Mouse (Mus musculus): Measurements from ENCODE around the gene Olfr543.
A peak's percentile ranks its signal among the peaks of the same experiment; 100 is the strongest.

Gene Olfr543

DNA sequence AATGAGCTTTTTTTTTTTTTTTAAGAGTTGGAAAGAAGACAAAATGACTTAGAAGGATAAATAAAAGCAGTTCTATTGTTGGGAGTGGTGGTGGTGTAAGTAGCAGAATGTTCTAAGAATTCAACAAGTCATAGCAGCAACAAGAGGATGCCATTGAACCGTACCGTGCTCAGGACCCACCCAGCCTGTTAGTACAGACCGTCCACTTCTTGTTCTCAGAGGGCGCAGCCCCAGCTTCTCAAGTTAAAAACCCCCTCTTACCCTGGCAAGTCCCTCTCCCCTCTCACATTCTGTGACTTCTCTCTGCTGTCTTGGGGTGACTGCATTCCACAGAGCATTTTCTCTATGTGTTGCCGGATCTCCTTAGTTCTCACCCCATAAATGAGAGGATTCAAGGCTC is 4.9 kb downstream of the Olfr543 start:
- DNase-seq (ENCODE audit: low spot score in 2 of 2) = no peak

DNA sequence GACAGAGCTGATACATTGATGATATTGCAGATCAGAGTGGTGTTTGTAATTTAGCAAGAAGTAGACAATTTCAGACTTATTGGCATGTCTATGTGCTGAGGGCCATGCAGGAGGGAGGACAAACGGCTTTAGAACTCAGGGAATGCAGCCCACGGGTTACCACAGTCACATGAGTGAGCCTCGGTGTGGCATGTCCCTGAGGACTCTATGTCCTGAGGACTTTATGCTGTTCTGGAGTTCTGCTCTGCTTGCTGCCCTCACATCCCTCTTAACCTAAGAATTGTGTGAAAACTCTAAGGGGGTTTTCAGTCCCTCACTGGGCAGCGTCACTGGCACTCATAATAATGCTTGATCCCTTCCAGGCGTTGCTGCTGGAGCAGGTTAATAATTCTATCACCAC is 8.8 kb downstream of the Olfr543 start:
- DNase-seq (ENCODE audit: low spot score in 2 of 2) = no peak

DNA sequence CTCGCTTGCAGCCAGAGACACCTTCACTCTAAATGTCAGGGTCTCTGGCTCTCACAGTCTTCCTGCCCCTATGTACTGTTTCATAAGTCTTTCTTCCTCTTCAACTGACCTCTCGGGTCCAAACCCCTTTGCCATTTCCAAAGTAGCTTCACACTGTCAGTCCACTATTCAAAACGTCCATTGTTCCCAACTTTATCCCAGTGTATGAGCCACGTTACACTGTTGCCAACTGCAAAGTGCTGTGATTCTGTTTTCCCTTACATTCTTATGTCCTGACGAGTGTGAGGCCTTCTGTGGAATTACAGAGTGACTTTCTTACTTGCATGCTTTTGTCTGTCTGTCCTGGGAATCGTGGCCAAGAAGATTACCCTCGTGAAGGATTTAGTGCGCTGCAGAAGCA is 13.9 kb downstream of the Olfr543 start:
- DNase-seq (ENCODE audit: low spot score in 2 of 2) = no peak

DNA sequence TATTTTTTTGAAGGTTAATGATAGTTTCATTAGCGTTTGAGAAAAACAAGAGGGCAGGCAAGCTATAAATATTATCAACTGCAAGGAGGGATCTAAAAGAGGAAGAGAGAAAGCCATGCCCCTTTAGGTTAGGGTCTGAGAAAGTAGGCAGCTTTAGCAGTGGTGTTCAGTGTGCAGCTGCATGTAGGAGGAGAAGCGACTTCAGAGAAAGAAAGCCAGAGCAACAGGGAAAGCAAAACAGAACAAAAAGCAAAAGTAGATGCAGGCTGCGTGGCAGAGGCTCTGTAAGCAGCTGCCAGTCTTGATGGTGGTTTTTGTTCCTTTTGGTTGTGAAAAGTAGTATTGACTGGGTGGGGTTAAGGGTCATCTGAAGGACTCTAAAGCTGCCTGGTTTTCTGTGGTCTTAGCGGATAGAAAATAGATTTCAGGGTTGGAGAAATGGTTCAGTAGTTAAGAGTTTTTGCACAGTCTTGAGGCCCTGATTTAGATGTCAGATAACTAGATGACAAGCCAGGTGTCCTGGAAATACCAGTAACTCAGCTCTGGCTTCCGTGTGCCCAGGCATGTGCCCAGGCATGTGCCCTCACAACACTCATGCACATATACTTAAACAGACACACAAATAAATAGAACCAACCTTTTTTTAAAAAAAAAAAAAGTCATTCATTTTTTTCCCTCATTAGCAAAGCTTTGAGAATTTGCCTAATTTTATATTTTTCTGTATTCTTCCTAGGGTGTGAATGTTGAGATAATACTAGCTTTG is 22.7 kb downstream of the Olfr543 start:
- DNase-seq (ENCODE audit: low spot score in 2 of 2) = no peak

DNA sequence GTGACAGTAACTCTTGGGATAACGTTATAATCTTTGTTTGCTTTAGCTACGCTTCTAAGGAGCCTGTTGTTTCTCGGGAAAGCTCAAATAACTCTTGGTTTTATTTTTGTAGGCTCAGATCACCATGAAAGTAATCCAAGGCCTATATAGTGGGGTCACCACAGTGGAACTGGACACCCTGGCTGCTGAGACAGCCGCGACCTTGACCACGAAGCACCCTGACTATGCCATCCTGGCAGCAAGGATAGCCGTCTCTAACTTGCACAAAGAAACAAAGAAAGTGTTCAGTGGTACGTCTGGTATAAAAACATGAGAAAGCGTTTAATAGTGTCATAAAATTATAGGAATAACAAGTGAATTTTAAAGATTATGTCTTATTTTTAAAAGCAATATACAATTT is 35.0 kb downstream of the Olfr543 start:
- DNase-seq (ENCODE audit: low spot score in 2 of 2) = no peak

DNA sequence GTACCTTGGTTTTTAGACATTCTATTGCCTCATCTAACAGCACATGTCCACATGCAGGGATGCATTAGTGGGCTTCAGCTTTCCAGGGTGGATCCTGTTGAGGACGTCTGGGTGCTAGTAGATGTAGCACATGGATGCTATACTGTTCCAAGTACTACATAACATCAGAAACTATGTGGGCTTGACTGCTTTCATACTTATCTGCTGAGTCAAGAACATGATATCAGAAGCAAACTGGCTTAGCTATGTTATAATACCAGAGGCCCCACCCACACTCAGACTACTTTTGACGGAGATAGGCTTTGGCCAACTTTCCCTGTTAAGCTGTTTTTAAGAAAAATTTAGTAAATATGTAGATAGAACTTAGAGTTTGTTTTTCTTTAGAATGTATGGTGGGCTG is 37.2 kb downstream of the Olfr543 start:
- DNase-seq (ENCODE audit: low spot score in 2 of 2) = no peak

DNA sequence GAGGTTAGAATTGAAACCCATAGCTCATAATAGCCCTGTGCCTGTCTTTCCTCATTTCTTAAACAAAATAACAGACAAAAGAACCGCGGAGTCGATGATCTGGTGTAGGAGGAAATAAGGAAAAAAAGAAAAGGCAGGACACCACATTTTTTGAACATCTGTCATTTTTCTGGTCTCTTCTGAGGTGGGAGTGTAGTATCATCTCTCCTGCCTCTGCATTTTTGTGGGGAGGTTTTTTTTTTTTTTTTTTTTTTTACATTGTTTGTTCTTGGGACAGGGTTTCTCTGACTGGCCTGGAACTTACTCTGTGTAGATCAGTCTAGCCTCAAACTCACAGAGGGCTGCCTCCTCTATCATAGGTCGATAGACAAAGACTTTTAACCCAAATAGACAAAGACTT is 39.0 kb downstream of the Olfr543 start:
- DNase-seq (ENCODE audit: low spot score in 2 of 2) = no peak

DNA sequence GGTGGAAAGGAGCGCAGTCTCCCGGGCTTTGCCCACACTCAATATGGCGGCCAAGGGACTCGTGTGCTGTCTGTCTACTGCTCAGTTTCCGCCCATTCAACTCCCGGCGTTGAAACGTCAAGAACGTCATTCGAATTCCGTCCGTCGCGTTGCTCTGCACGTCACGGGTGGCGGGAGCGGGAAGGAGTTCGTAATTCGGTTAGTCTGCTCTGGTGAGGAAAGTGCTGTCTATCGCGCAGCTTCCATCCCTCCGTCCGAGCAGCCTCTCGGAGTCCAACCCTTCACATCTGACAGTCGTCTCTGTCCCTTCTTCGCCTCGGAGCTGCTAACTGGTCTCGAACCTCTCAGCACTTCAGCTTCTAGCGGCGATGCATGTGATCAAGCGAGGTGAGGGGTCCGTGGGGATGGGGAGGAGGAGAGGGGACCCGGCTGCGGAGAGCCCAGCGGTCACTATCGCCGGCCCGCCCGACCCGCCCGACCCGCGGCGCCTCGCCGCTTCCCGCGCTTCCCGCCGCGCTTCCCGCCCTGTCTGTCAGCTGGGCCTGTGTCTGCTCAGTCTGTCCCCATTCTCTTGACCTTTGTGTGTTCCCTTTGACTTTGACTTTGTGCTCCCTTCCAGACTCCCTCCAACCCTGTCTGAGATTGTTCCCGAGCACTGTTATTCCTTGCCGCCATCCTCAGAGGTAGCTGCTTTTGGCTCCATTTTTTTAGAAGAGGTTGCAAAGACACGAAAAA is 39.7 kb downstream of the Olfr543 start, which contains the start of gene Rrm1:
TSS of gene Rrm1 (plus strand) at position 39 of the 735 bp plus-strand sequence.
- peak; percentile 97 to 98 for DNase-seq (ENCODE audit: low spot score in 2 of 2)

DNA sequence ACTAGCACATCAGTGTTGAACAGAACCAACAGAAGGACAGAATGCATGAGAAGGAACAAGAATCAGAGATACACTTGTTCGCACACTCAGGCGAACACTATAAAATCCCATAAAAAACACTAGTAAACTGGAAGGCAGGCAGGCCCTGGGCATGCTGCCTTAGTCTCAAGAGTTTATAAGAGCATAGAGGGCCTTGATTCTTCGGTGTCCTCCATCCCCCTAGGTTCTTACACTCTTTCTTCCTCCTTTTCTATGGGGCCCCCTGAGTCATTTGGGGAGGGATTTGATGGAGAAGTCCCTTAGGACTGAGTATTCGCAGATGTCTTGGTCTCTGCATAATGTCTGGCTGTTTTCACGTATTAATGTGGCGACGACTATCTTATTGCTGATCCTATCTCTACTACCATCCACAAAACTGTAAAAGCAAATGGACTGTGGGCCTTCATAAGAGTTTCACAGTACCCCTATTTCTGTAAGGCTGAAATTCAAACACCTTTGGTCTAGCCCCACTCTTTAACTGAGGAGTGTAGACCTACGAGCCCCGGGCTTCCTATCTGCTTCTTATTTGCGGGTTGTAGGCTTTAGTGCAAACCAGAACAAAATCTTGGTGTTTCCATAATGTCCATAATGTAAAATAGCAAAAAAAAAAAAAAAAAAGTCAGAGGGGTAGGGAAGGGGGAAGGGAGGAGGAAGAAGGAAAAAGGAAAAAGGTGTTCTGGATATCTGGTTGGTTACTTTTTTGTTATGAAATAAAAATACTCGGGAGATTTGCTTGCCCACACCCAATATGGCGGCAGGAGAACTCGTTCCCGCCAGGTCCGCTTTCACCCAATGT is 40.4 kb downstream of the Olfr543 start:
- DNase-seq (ENCODE audit: low spot score in 2 of 2) = no peak

DNA sequence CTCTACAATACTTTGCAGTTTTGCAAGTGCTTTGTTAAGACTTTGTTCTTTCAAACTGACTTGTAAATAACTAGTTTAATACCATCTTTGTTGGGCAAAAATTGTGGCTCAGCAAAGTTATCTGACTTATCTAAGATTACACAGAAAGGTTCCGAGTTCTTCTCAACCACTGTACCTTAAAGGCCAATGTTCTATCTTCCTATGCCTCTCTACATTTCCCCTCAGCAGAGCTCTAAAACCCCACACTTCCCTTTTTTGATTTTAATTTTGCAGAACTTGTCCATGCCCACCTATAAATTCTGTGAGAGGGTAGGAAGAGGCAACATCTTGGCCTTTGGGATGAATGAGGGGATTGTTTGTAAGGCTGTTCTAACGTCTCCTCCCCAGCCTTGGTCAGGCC is 47.1 kb downstream of the Olfr543 start:
- DNase-seq (ENCODE audit: low spot score in 2 of 2) = no peak
